Comparison of ENCODE assay signal across 8 mouse cellular contexts in genomic region chr5:24983539-24983938, GRCm38 (mm10).
DNase-seq lines count a peak whose midpoint lies in the region; ATAC-seq and TF ChIP-seq lines count a peak whose summit lies in the region.
"Had no signal": no experiment of that assay in that cellular context is flagged by ENCODE, and none has a peak within 500 bp of the region (broad histone marks: within the 10 kb centered on the region; RNA-seq: fewer than 3 reads in every experiment).

No protein-coding gene starts in this region.

- peak; percentile 85 for ATAC-seq in hematopoietic stem cell, adult 5-6 weeks (replicated peaks in 1 of 2; ENCODE audit: insufficient read depth in 1 of 2, low FRiP score in 2 of 2, low TSS enrichment in 1 of 2, low read depth in 1 of 2, poor library complexity in 2 of 2, severe bottlenecking in 2 of 2)
- ATAC-seq in lung, embryonic 15.5 days (ENCODE audit: borderline replicate concordance, extremely low read depth, low FRiP score, low TSS enrichment) = 0 out of 2 replicates have a peak, but pooled peaks have one; percentile 20

- peak; percentile 40; the same call in 1 of the 2 replicates for TF ChIP-seq CTCF in small intestine, adult 2 months (IDR thresholded peaks at IDR 0.05; ENCODE audit: extremely low read depth, insufficient read length, insufficient replicate concordance, low read depth, low read length)

- no peak for TF ChIP-seq POLR2A in small intestine, adult 2 months (IDR thresholded peaks at IDR 0.05; ENCODE audit: low read depth, low read length)

- WGBS in lung, embryonic 15.5 days = 12% methylated on average over 3 of the region's 3 CpGs
- 20% methylated on average over 3 of the region's 3 CpGs for WGBS in small intestine, adult 2 months

- DNase-seq in ovary, postnatal 14 days (ENCODE audit: low spot score) = peak; percentile 41
- DNase-seq in ovary, postnatal 10 days (ENCODE audit: low spot score) = no peak
- peak; percentile 52 for DNase-seq in R1 (ENCODE audit: low read depth, low spot score)
- DNase-seq in embryo, embryonic 10.5 days (ENCODE audit: low spot score) = peak; percentile 70

- H3K9ac ChIP-seq in lung, embryonic 15.5 days = no peak overlapping the region
- H3K9ac ChIP-seq: hindbrain, embryonic 15.5 days had no signal

- H3K4me2 ChIP-seq in lung, embryonic 15.5 days = no peak overlapping the region
- H3K4me2 ChIP-seq: hindbrain, embryonic 15.5 days had no signal

- no peaks in the 10 kb centered on the region for H3K27me3 ChIP-seq in lung, embryonic 15.5 days
- H3K27me3 ChIP-seq in small intestine, adult 2 months (ENCODE audit: control insufficient read depth, insufficient read depth, low read length) = no peaks in the 10 kb centered on the region
- H3K27me3 ChIP-seq: hindbrain, embryonic 15.5 days had no signal

- H3K36me3 ChIP-seq in lung, embryonic 15.5 days = no peaks in the 10 kb centered on the region
- H3K36me3 ChIP-seq in small intestine, adult 2 months (ENCODE audit: control insufficient read depth, insufficient read depth, low read length) = no peaks in the 10 kb centered on the region
- H3K36me3 ChIP-seq: hindbrain, embryonic 15.5 days had no signal

- H3K4me3 ChIP-seq in lung, embryonic 15.5 days = no peak overlapping the region
- no peak overlapping the region for H3K4me3 ChIP-seq in small intestine, adult 2 months (ENCODE audit: low read depth, low read length)
- H3K4me3 ChIP-seq: hindbrain, embryonic 15.5 days had no signal

- H3K27ac ChIP-seq in lung, embryonic 15.5 days = no peak overlapping the region
- no peak overlapping the region for H3K27ac ChIP-seq in small intestine, adult 2 months (ENCODE audit: insufficient read depth, low read depth, low read length)
- H3K27ac ChIP-seq: hindbrain, embryonic 15.5 days had no signal

- H3K9me3 ChIP-seq in lung, embryonic 15.5 days = no peaks in the 10 kb centered on the region
- H3K9me3 ChIP-seq: hindbrain, embryonic 15.5 days had no signal

- peaks cover 15% of the 10 kb centered on the region for H3K4me1 ChIP-seq in lung, embryonic 15.5 days
- H3K4me1 ChIP-seq in small intestine, adult 2 months (ENCODE audit: control insufficient read depth, insufficient read depth, insufficient read length, low read length) = peaks cover 30% of the 10 kb centered on the region
